Mouse (Mus musculus) MEL (cell line): ENCODE data around the gene Elmod1. TPM values are rescaled to one million over a fixed set of nuclear protein-coding genes. Genes with fewer than 3 reads are reported as not detected.

ENCODE experiments used
- DNase-seq: peaks from one replicate; pipeline ENCODE4 v3.0.0; 2011; ENCODE audit warnings: low read depth, low spot score
- H3K27ac ChIP-seq: 2 replicates; pipeline ENCODE4 v1.5.1; 2012; ENCODE audit warnings: low read depth, mild to moderate bottlenecking, control low read depth, low read length, moderate library complexity; ENCODE audit not compliant: control insufficient read depth
- H3K27me3 ChIP-seq, 2 experiments: fragments of 150-350 bp in 1 of 2; sonication (generic) in 1 of 2; 2 replicates each; pipeline ENCODE4 v1.6.1; 2012; ENCODE audit warnings: low read length in 2 of 2, mild to moderate bottlenecking in 2 of 2, improper control_type of control experiment in 1 of 2, moderate library complexity in 1 of 2; ENCODE audit not compliant: insufficient read depth in 2 of 2, control insufficient read depth in 1 of 2
- H3K36me3 ChIP-seq, 2 experiments: 2 replicates each; pipeline ENCODE4 v1.6.1; 2012 to 2014; ENCODE audit warnings: low read length in 2 of 2, improper control_type of control experiment in 1 of 2, inconsistent platforms in 1 of 2, mild to moderate bottlenecking in 1 of 2; ENCODE audit not compliant: insufficient read depth in 2 of 2, control insufficient read depth in 1 of 2
- H3K4me1 ChIP-seq, 2 experiments: fragments of 150-350 bp in 1 of 2; sonication (generic) in 1 of 2; 2 replicates each; pipeline ENCODE4 v1.6.1; 2012; ENCODE audit warnings: low read length in 2 of 2, improper control_type of control experiment in 1 of 2, mild to moderate bottlenecking in 1 of 2; ENCODE audit not compliant: insufficient read depth in 2 of 2, control insufficient read depth in 1 of 2
- H3K4me3 ChIP-seq, 2 experiments: fragments of 150-350 bp in 1 of 2; sonication (generic) in 1 of 2; 2 replicates each; pipeline ENCODE4 v1.5.1; 2012; ENCODE audit warnings: low read depth in 2 of 2, low read length in 2 of 2, mild to moderate bottlenecking in 2 of 2, moderate library complexity in 2 of 2, control low read depth in 1 of 2, improper control_type of control experiment in 1 of 2; ENCODE audit not compliant: control insufficient read depth in 1 of 2, insufficient read depth in 1 of 2
- H3K79me2 ChIP-seq: 2 replicates; pipeline ENCODE4 v1.6.1; 2012; ENCODE audit warnings: mild to moderate bottlenecking, low read length, moderate library complexity; ENCODE audit not compliant: control insufficient read depth, poor library complexity, insufficient read depth
- H3K9ac ChIP-seq: 2 replicates; pipeline ENCODE4 v1.6.1; 2012; ENCODE audit warnings: low read depth, mild to moderate bottlenecking, control low read depth, low read length, moderate library complexity; ENCODE audit not compliant: control insufficient read depth, poor library complexity, severe bottlenecking
- H3K9me3 ChIP-seq: fragments of 150-350 bp; sonication (generic); replicated peaks from 2 replicates; pipeline ENCODE4 v1.6.1; 2012; ENCODE audit warnings: mild to moderate bottlenecking, low read length, improper control_type of control experiment, moderate library complexity; ENCODE audit not compliant: insufficient read depth
- BHLHE40 ChIP-seq: IDR thresholded peaks from 2 replicates; pipeline ENCODE4 v1.6.1; 2012; ENCODE audit warnings: low read depth, mild to moderate bottlenecking, inconsistent platforms, low read length, improper control_type of control experiment, borderline replicate concordance
- CHD2 ChIP-seq: IDR thresholded peaks from 2 replicates; pipeline ENCODE4 v1.6.1; 2011; ENCODE audit warnings: low read length, improper control_type of control experiment
- CTCF ChIP-seq, 3 experiments: IDR thresholded peaks in 2 of 3; conservative IDR thresholded peaks in 1 of 3; 2 replicates each; pipeline ENCODE4 v1.5.1; 2011 to 2012; ENCODE audit warnings: low read length in 3 of 3, low read depth in 2 of 3, mild to moderate bottlenecking in 2 of 3, improper control_type of control experiment in 1 of 3, inconsistent platforms in 1 of 3, mixed read lengths in 1 of 3, moderate library complexity in 1 of 3; ENCODE audit not compliant: control insufficient read depth in 1 of 3, insufficient read depth in 1 of 3, poor library complexity in 1 of 3, severe bottlenecking in 1 of 3
- EP300 ChIP-seq, 2 experiments: IDR thresholded peaks; 2 replicates each; pipeline ENCODE4 v1.6.1; 2011; ENCODE audit warnings: improper control_type of control experiment in 2 of 2, low read length in 2 of 2, low read depth in 1 of 2, mild to moderate bottlenecking in 1 of 2
- GABPA ChIP-seq: IDR thresholded peaks from 2 replicates; pipeline ENCODE4 v1.6.1; 2012; ENCODE audit warnings: low read depth, mild to moderate bottlenecking, inconsistent platforms, low read length, improper control_type of control experiment, moderate library complexity
- GATA1 ChIP-seq: IDR thresholded peaks from 2 replicates; pipeline ENCODE4 v1.6.1; 2011; ENCODE audit warnings: low read depth, low read length, improper control_type of control experiment
- HCFC1 ChIP-seq: IDR thresholded peaks from 2 replicates; pipeline ENCODE4 v1.6.1; 2012; ENCODE audit warnings: low read depth, mild to moderate bottlenecking, inconsistent platforms, low read length, improper control_type of control experiment, moderate library complexity
- JUND ChIP-seq: IDR thresholded peaks from 2 replicates; pipeline ENCODE4 v1.6.1; 2011; ENCODE audit warnings: low read depth, mild to moderate bottlenecking, improper control_type of control experiment, low read length
- MAX ChIP-seq: IDR thresholded peaks from 2 replicates; pipeline ENCODE4 v1.6.1; 2011; ENCODE audit warnings: low read length, improper control_type of control experiment
- MEF2A ChIP-seq: IDR thresholded peaks from 2 replicates; pipeline ENCODE4 v1.6.1; 2014; ENCODE audit warnings: low read depth, mild to moderate bottlenecking, inconsistent platforms, low read length, improper control_type of control experiment; ENCODE audit not compliant: poor library complexity, insufficient replicate concordance, severe bottlenecking; ENCODE audit errors: extremely low read depth
- NELFE ChIP-seq: IDR thresholded peaks from 2 replicates; pipeline ENCODE4 v1.6.1; 2011; ENCODE audit warnings: low read depth, low read length, improper control_type of control experiment
- RAD21 ChIP-seq: IDR thresholded peaks from 2 replicates; pipeline ENCODE4 v1.6.1; 2011; ENCODE audit warnings: mild to moderate bottlenecking, low read depth, low read length, improper control_type of control experiment
- RCOR1 ChIP-seq: IDR thresholded peaks from 2 replicates; pipeline ENCODE4 v1.6.1; 2012; ENCODE audit warnings: low read depth, mild to moderate bottlenecking, inconsistent platforms, low read length, improper control_type of control experiment
- SMC3 ChIP-seq: IDR thresholded peaks from 2 replicates; pipeline ENCODE4 v1.6.1; 2011; ENCODE audit warnings: low read depth, low read length, improper control_type of control experiment
- TAL1 ChIP-seq: IDR thresholded peaks from 2 replicates; pipeline ENCODE4 v1.6.1; 2012; ENCODE audit warnings: mild to moderate bottlenecking, inconsistent platforms, low read length, moderate library complexity, mixed read lengths
- TBP ChIP-seq: IDR thresholded peaks from 2 replicates; pipeline ENCODE4 v1.8.0; 2011; ENCODE audit warnings: low read depth, low read length, improper control_type of control experiment
- USF2 ChIP-seq, 2 experiments: IDR thresholded peaks; 2 replicates each; pipeline ENCODE4 v1.6.1; 2011 to 2012; ENCODE audit warnings: improper control_type of control experiment in 2 of 2, low read length in 2 of 2, borderline replicate concordance in 1 of 2, inconsistent platforms in 1 of 2, low read depth in 1 of 2, mild to moderate bottlenecking in 1 of 2; ENCODE audit not compliant: insufficient read depth in 1 of 2
- polyA plus RNA-seq, 2 experiments: library from polyadenylated mRNA; stranded (reverse) in 1 of 2; unstranded in 1 of 2; fragments of >175 nt in 1 of 2; fragments of >200 nt in 1 of 2; gene quantifications; 2 replicates each; pipeline versions ENCODE4 v1.2.1 to v1.2.4; 2012; ENCODE audit warnings: low replicate concordance in 2 of 2, low read depth in 1 of 2; ENCODE audit not compliant: insufficient read length in 2 of 2, insufficient read depth in 1 of 2, missing spikeins in 1 of 2
- total RNA-seq: library from RNA; depleted of rRNA; stranded (reverse); fragments of 300-350 nt; gene quantifications from 2 replicates; pipeline ENCODE4 v1.2.3, GENCODE M21; 2012

The Elmod1 gene
- total and polyA plus RNA-seq, 3 experiments = not detected

DNA sequence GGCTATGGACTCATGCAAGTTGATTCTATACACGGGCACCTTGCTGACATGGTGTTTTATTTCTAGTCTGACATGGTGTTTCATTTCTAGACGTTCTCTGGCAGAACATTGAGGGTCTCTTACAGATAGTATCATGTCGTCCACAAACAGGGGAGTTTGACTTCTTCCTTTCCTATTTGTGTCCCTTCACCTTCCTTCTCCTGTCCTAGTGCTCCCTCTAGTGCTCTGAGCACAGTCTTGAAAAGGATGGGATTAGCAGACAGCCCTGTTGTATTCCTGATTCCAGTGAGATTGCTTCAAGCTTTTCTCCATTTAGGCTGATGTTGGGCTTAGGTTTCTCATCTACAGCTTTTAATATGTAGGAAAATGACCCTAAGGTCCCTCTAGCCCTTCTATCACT, 11.9 kb upstream of the Elmod1 start:
- Histone ChIP-seq H3K27ac (no peak overlapping the region), H3K4me3 (no peak overlapping the region), H3K9me3 (no peaks in the 10 kb centered on the region), H3K36me3 (no peaks in the 10 kb centered on the region), H3K9ac (no peak overlapping the region), H3K27me3 (no peaks in the 10 kb centered on the region), H3K79me2 (no peaks in the 10 kb centered on the region), H3K4me1 (no peaks in the 10 kb centered on the region)
- TF ChIP-seq RCOR1 (no peak), EP300 (IDR thresholded peaks at IDR 0.05; ENCODE audit: low read depth in 1 of 2, low read length in 2 of 2) (no peak), TAL1 (no peak), GABPA (no peak), USF2 (IDR thresholded peaks at IDR 0.05; ENCODE audit: borderline replicate concordance in 1 of 2, insufficient read depth in 1 of 2, low read depth in 1 of 2, low read length in 2 of 2) (no peak), RAD21 (peak; percentile 15), HCFC1 (no peak), SMC3 (no peak), NELFE (no peak), CHD2 (no peak), JUND (no peak), MAX (no peak), MEF2A (no peak), CTCF (IDR thresholded peaks at IDR 0.05 in 2 of 3, conservative IDR thresholded peaks at IDR 0.05 in 1 of 3; ENCODE audit: control insufficient read depth in 1 of 3, insufficient read depth in 1 of 3, low read depth in 2 of 3, low read length in 3 of 3, poor library complexity in 1 of 3, severe bottlenecking in 1 of 3) (peak in 1 of 3 experiments; percentile 22; a peak in 2 of 6 replicates), TBP (no peak), GATA1 (no peak)
- DNase-seq = no peak

DNA sequence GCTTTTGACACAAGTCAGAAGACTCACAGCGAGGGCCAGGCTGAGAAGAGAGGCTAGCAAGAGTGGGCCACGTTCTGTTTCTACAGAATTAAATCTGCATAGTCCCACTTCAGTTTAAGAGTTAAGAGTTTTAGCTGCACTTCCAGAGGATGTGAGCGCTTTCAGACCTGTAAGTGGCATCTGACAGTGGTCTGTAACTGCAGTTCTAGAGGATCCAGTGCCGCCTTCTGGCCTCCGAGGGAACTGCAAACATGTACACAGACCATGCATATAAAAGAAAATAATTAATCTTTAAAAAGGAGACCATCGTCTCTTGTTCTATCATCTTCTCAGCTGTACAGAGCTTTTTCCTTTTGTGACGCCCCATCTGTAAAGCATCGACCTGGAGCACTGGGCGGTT, 9.8 kb upstream of the Elmod1 start:
- no peaks in the 10 kb centered on the region for H3K9me3 ChIP-seq
- no peak overlapping the region for H3K4me3 ChIP-seq
- TF ChIP-seq CTCF (IDR thresholded peaks at IDR 0.05 in 2 of 3, conservative IDR thresholded peaks at IDR 0.05 in 1 of 3; ENCODE audit: control insufficient read depth in 1 of 3, insufficient read depth in 1 of 3, low read depth in 2 of 3, low read length in 3 of 3, poor library complexity in 1 of 3, severe bottlenecking in 1 of 3) (peak; percentile 35 to 53 (median 40)), BHLHE40 (no peak), RAD21 (peak; percentile 22), SMC3 (peak; percentile 40)
- no peaks in the 10 kb centered on the region for H3K27me3 ChIP-seq
- peak; percentile 13 for DNase-seq
- H3K4me1 ChIP-seq = no peaks in the 10 kb centered on the region
- no peak overlapping the region for H3K9ac ChIP-seq
- no peak overlapping the region for H3K27ac ChIP-seq
- H3K36me3 ChIP-seq = no peaks in the 10 kb centered on the region
- no peaks in the 10 kb centered on the region for H3K79me2 ChIP-seq
